Mouse (Mus musculus) midbrain, embryonic 15.5 days (tissue): ENCODE data around the gene Atxn7l1. TPM values are rescaled to one million over a fixed set of nuclear protein-coding genes. Genes with fewer than 3 reads are reported as not detected.

Source experiments
- ATAC-seq: fragments of 200-750 bp; cut with Nextera tagmentation; replicated peaks from 2 replicates; pipeline ENCODE4 v1.8.0; 2017; ENCODE audit warnings: moderate TSS enrichment
- H3K27ac ChIP-seq: fragments of 300-500 bp; sonication (generic); 2 replicates; pipeline ENCODE4 v1.5.1; 2015; ENCODE audit warnings: mild to moderate bottlenecking, inconsistent platforms
- H3K27me3 ChIP-seq: fragments of 300-500 bp; sonication (generic); replicated peaks from 2 replicates; pipeline ENCODE4 v1.6.1; 2015; ENCODE audit warnings: inconsistent platforms
- H3K36me3 ChIP-seq: fragments of 300-500 bp; sonication (generic); replicated peaks from 2 replicates; pipeline ENCODE4 v1.6.1; 2015; ENCODE audit warnings: inconsistent platforms
- H3K4me1 ChIP-seq: fragments of 300-500 bp; sonication (generic); 2 replicates; pipeline ENCODE4 v1.6.1; 2015; ENCODE audit warnings: inconsistent platforms
- H3K4me2 ChIP-seq: fragments of 300-500 bp; sonication (generic); 2 replicates; pipeline ENCODE4 v1.6.1; 2015; ENCODE audit warnings: inconsistent platforms, mild to moderate bottlenecking, moderate library complexity
- H3K4me3 ChIP-seq: fragments of 300-500 bp; sonication (generic); 2 replicates; pipeline ENCODE4 v1.5.1; 2015; ENCODE audit warnings: mild to moderate bottlenecking, inconsistent platforms
- H3K9ac ChIP-seq: fragments of 300-500 bp; sonication (generic); 2 replicates; pipeline ENCODE4 v1.6.1; 2015; ENCODE audit warnings: mild to moderate bottlenecking, inconsistent platforms
- H3K9me3 ChIP-seq: fragments of 300-500 bp; sonication (generic); 2 replicates; pipeline ENCODE4 v1.6.1; 2016; ENCODE audit warnings: inconsistent platforms
- WGBS: fragments of 180-500 bp; shearing (Covaris S2); methylation state at CpG from one replicate; pipeline ENCODE4 v1.1.7; 2015; ENCODE audit warnings: mixed read lengths; 5-methylcytosine and 5-hydroxymethylcytosine counted together
- polyA plus RNA-seq: library from polyadenylated mRNA; unstranded; fragments of >200 nt; fragmentation: Nextera tagmentation; extraction: Ambion mirVana; gene quantifications from 2 replicates; pipeline ENCODE4 v1.2.1, GENCODE M21; 2015

Gene Atxn7l1
- polyA plus RNA-seq, 1 experiment from 2014 or later, result 24.4 TPM

DNA sequence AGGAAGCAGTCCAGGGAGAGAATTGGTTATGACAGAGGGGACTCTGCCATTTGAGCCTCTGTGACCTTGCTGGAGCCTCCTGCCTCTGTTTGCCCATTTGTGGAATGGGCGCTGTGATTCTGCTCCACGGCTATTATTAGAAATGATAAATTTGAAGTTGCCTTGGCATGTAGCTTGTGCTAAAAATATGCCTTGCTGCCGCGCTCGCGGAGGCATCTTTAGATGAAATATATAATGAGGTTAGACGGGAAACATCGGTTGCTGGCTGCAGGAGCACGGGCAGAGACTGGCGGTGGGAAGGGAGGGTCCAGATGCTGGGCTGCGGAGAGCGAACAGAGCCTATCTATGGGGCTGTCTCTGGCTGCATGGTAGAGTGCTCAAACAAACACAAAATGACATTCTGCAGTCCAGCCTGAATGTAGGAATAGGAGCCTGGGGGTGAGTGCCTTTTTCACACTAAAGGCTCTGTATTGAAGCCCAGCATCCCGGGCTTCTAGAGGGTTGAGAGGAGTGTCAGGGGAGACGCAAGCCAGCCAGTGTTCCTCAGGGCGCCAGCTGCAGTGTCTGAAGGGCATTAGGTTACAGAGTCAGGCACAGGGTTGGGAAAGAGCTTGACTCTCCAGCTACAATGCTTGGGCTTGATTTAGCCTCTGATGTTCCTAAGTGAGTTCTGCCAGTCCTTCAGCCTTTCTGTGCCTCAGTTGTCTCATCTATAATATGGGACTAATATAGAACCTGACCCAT lies 96.8 kb downstream of the Atxn7l1 start:
- H3K9me3 ChIP-seq, result peaks cover 4% of the 10 kb centered on the region; the same call in 1 of the 2 replicates
- H3K4me3 ChIP-seq, result no peak overlapping the region
- H3K4me2 ChIP-seq, result no peak overlapping the region
- H3K27me3 ChIP-seq, result no peaks in the 10 kb centered on the region
- no peak overlapping the region; the same call in none of the 2 replicates for H3K27ac ChIP-seq
- ATAC-seq, result peak; percentile 63
- H3K36me3 ChIP-seq, result no peaks in the 10 kb centered on the region
- no peak overlapping the region for H3K9ac ChIP-seq
- H3K4me1 ChIP-seq, result peaks cover 43% of the 10 kb centered on the region
- 57% methylated on average over 15 of the region's 15 CpGs for WGBS

DNA sequence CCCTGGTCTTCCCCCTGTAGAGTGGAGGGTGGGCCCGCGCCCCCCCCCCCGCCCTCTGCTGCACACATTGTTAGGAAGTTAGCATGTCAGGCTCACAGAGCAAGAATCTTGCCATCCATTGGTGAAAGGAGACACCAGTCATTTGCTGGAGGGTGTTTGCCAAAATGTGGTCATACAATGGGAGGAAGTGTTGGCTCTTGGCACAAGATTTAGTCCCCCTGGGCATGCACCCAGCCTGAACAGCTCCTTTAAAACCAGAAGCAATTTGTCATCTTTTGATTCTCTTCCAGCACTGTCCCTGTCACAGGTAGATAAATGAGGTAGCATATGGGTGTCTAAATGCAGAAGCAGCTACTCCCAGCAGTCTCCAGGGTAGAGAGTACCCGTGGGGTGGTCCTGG lies 98.0 kb downstream of the Atxn7l1 start:
- Histone ChIP-seq H3K9ac (no peak overlapping the region), H3K4me3 (no peak overlapping the region), H3K4me2 (no peak overlapping the region), H3K27me3 (no peaks in the 10 kb centered on the region), H3K4me1 (peaks cover 43% of the 10 kb centered on the region), H3K36me3 (no peaks in the 10 kb centered on the region), H3K27ac (no peak overlapping the region), H3K9me3 (peaks cover 1% of the 10 kb centered on the region; the same call in 1 of the 2 replicates)
- WGBS, result 79% methylated on average over 4 of the region's 4 CpGs
- no peak for ATAC-seq

GRCm38 (mm10) chr12:33246878-33247277 lies 99.4 kb downstream of the Atxn7l1 start:
- Histone ChIP-seq H3K9me3 (no peaks in the 10 kb centered on the region), H3K4me3 (no peak overlapping the region), H3K36me3 (no peaks in the 10 kb centered on the region), H3K4me1 (peaks cover 48% of the 10 kb centered on the region), H3K27ac (no peak overlapping the region), H3K4me2 (no peak overlapping the region), H3K9ac (no peak overlapping the region), H3K27me3 (no peaks in the 10 kb centered on the region)
- no peak for ATAC-seq
- WGBS, result 53% methylated on average over 8 of the region's 8 CpGs

- Histone ChIP-seq H3K27ac (no peak overlapping the region), H3K9me3 (no peaks in the 10 kb centered on the region), H3K4me2 (no peak overlapping the region), H3K4me1 (peaks cover 36% of the 10 kb centered on the region), H3K9ac (no peak overlapping the region), H3K4me3 (no peak overlapping the region), H3K36me3 (no peaks in the 10 kb centered on the region), H3K27me3 (no peaks in the 10 kb centered on the region)
- 97% methylated on average over 6 of the region's 6 CpGs for WGBS
- no peak for ATAC-seq
Observed at GRCm38 (mm10) chr12:33250197-33250596, 102.7 kb downstream of the Atxn7l1 start.

DNA sequence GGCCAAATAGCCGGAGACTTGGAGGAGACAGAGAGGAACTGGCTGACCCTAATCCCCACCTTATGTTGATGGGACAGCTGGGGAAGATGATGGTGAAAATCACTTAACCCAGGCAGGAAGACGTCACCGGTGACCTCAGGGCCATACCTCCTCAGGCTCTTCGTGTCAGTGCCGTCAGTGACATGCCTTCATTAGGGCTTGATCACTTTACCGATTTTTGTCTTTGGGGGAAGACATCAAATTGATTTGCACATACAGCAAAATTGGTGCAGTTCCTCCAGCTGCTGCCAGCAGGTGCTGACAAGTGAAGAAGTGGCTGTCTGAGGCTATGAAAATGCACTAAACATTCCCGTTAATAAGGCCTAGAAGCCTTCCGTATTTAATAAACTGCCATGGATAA lies 103.9 kb downstream of the Atxn7l1 start:
- ATAC-seq, result 0 out of 2 replicates have a peak, but pooled peaks have one; percentile 28
- 48% methylated on average over 8 of the region's 8 CpGs for WGBS
- Histone ChIP-seq H3K9ac (no peak overlapping the region), H3K27me3 (no peaks in the 10 kb centered on the region), H3K4me2 (no peak overlapping the region), H3K9me3 (no peaks in the 10 kb centered on the region), H3K36me3 (no peaks in the 10 kb centered on the region), H3K4me1 (peaks cover 29% of the 10 kb centered on the region), H3K4me3 (no peak overlapping the region), H3K27ac (no peak overlapping the region)

- H3K36me3 ChIP-seq, result no peaks in the 10 kb centered on the region
- peak overlapping the region; percentile 55 for H3K27ac ChIP-seq
- H3K4me1 ChIP-seq, result peaks cover 22% of the 10 kb centered on the region
- no peaks in the 10 kb centered on the region for H3K27me3 ChIP-seq
- H3K9ac ChIP-seq, result no peak overlapping the region
- no peak overlapping the region for H3K4me3 ChIP-seq
- 0 out of 2 replicates have a peak, but pooled peaks have one; percentile 19 for ATAC-seq
- H3K9me3 ChIP-seq, result no peaks in the 10 kb centered on the region
- H3K4me2 ChIP-seq, result no peak overlapping the region
- WGBS, result 83% methylated on average over 6 of the region's 6 CpGs
Observed at GRCm38 (mm10) chr12:33252621-33253020, 105.1 kb downstream of the Atxn7l1 start.

- Histone ChIP-seq H3K27me3 (no peaks in the 10 kb centered on the region), H3K36me3 (no peaks in the 10 kb centered on the region), H3K4me1 (peaks cover 22% of the 10 kb centered on the region), H3K27ac (peak overlapping the region; percentile 55), H3K9ac (no peak overlapping the region), H3K4me3 (no peak overlapping the region), H3K4me2 (no peak overlapping the region), H3K9me3 (no peaks in the 10 kb centered on the region)
- ATAC-seq, result peak; percentile 27; the same call in 1 of the 2 replicates
- WGBS, result 19% methylated on average over 8 of the region's 9 CpGs
Observed at GRCm38 (mm10) chr12:33253206-33253605, 105.7 kb downstream of the Atxn7l1 start.

DNA sequence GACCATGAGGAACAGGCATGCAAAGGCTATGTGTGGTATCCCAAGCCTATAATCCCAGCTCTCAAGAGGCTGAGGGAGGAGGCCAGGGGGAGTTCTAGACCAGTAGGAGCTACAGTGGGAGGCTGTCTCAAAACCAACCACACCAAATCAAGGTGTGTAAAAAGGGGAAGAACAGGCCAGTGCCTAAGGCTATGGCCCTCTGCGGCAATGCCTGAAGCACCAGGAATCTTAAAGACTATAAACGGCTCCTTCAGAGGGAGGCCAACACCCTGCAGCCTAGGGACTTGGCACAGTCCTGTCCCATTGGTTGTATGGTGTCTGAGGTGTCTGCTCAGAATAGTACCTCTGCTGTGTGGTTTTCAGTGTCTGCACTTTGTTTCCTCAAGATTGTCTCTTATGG lies 107.8 kb downstream of the Atxn7l1 start:
- Histone ChIP-seq H3K9me3 (no peaks in the 10 kb centered on the region), H3K4me3 (no peak overlapping the region), H3K4me1 (peaks cover 22% of the 10 kb centered on the region), H3K27me3 (no peaks in the 10 kb centered on the region), H3K36me3 (no peaks in the 10 kb centered on the region), H3K4me2 (no peak overlapping the region), H3K9ac (no peak overlapping the region), H3K27ac (no peak overlapping the region)
- WGBS, result 90% methylated on average over 2 of the region's 2 CpGs
- no peak for ATAC-seq

DNA sequence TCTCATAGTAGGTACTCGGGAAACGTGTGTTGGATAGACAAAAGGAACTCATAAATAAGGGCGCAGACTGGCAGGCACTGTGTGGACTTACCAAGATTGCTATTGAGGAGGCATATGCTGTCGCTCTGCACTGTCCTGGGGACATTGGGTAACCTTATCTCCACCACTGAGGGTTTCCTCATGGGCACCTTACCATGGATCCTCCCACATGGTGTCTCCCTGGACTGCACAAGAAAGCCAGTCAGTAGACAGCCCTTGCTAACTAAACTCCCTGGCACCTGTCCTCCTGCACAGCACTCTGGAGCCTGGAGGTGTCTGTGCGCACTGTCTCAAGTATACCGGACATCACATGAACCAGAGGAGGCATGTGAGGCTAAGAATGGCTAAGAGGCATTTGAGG lies 108.9 kb downstream of the Atxn7l1 start:
- no peak for ATAC-seq
- H3K9ac ChIP-seq, result no peak overlapping the region
- no peaks in the 10 kb centered on the region for H3K27me3 ChIP-seq
- H3K36me3 ChIP-seq, result no peaks in the 10 kb centered on the region
- H3K4me2 ChIP-seq, result no peak overlapping the region
- WGBS, result 97% methylated on average over 6 of the region's 6 CpGs
- H3K27ac ChIP-seq, result no peak overlapping the region
- peaks cover 19% of the 10 kb centered on the region for H3K4me1 ChIP-seq
- no peak overlapping the region for H3K4me3 ChIP-seq
- no peaks in the 10 kb centered on the region for H3K9me3 ChIP-seq

- Histone ChIP-seq H3K9ac (no peak overlapping the region), H3K27me3 (no peaks in the 10 kb centered on the region), H3K9me3 (no peaks in the 10 kb centered on the region), H3K27ac (no peak overlapping the region), H3K4me2 (no peak overlapping the region), H3K36me3 (no peaks in the 10 kb centered on the region), H3K4me1 (no peaks in the 10 kb centered on the region), H3K4me3 (no peak overlapping the region)
- no peak for ATAC-seq
- 86% methylated on average over 5 of the region's 5 CpGs for WGBS
Observed at GRCm38 (mm10) chr12:33258995-33259529, 111.6 kb downstream of the Atxn7l1 start.

- H3K27ac ChIP-seq, result no peak overlapping the region
- ATAC-seq, result no peak
- no peak overlapping the region for H3K4me2 ChIP-seq
- H3K36me3 ChIP-seq, result no peaks in the 10 kb centered on the region
- H3K9me3 ChIP-seq, result no peaks in the 10 kb centered on the region
- WGBS, result 82% methylated on average over 7 of the region's 7 CpGs
- H3K9ac ChIP-seq, result no peak overlapping the region
- H3K27me3 ChIP-seq, result no peaks in the 10 kb centered on the region
- H3K4me3 ChIP-seq, result no peak overlapping the region
- H3K4me1 ChIP-seq, result peaks cover 1% of the 10 kb centered on the region
Observed at GRCm38 (mm10) chr12:33260575-33260974, 113.1 kb downstream of the Atxn7l1 start.

- H3K9ac ChIP-seq, result no peak overlapping the region
- no peaks in the 10 kb centered on the region for H3K36me3 ChIP-seq
- no peaks in the 10 kb centered on the region for H3K27me3 ChIP-seq
- peaks cover 8% of the 10 kb centered on the region for H3K4me1 ChIP-seq
- H3K4me3 ChIP-seq, result no peak overlapping the region
- WGBS, result 62% methylated on average over 11 of the region's 11 CpGs
- H3K27ac ChIP-seq, result 0 out of 2 replicates have a peak overlapping the region, but pooled peaks have one; percentile 31
- no peak overlapping the region for H3K4me2 ChIP-seq
- peak; percentile 62 for ATAC-seq
- H3K9me3 ChIP-seq, result no peaks in the 10 kb centered on the region
Observed at GRCm38 (mm10) chr12:33265877-33266276, 118.4 kb downstream of the Atxn7l1 start.

DNA sequence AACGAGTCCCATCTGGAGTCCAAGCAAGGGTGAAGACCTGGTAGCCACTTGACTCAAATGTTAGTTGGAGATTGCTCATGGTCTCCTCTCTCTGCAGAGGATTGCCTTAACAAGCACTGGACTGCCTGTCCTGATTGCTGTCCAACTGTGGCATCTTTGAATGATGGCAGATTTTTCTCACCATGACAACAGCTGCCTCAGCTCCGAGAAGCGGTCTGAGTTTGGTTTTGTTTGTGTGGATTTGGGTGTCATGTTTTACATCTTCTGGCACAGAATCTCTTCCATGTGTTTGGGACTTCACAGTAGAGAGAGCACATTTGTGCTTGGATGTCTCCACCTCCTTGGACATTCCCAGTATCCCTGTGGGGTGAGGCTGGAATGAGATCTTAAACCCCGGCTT lies 120.5 kb downstream of the Atxn7l1 start:
- no peaks in the 10 kb centered on the region for H3K36me3 ChIP-seq
- no peak overlapping the region for H3K27ac ChIP-seq
- H3K4me3 ChIP-seq, result no peak overlapping the region
- no peaks in the 10 kb centered on the region for H3K9me3 ChIP-seq
- H3K9ac ChIP-seq, result no peak overlapping the region
- peaks cover 14% of the 10 kb centered on the region for H3K4me1 ChIP-seq
- no peaks in the 10 kb centered on the region for H3K27me3 ChIP-seq
- WGBS, result 73% methylated on average over 4 of the region's 4 CpGs
- H3K4me2 ChIP-seq, result no peak overlapping the region
- ATAC-seq, result no peak
